Mouse (Mus musculus) midbrain, embryonic 14.5 days (tissue): ENCODE measurements at regions not wholly inside any gene's neighbourhood (a gene's known extent, or its start where the extent isn't known, plus 50 kb on each side); places are given as distances from the start of the nearest gene placed in this dataset.

Experiments used
- ATAC-seq: fragments of 200-750 bp; cut with Nextera tagmentation; 2 replicates; pipeline ENCODE4 v1.8.0; 2017; ENCODE audit warnings: moderate number of reproducible peaks, moderate library complexity; ENCODE audit not compliant: low FRiP score, low TSS enrichment
- DNase-seq: peaks from one replicate; pipeline ENCODE4 v3.0.0-alpha.2; 2015
- H3K27ac ChIP-seq: fragments of 300-500 bp; sonication (generic); replicated peaks from 2 replicates; pipeline ENCODE4 v1.5.1; 2014; ENCODE audit warnings: mild to moderate bottlenecking, low read depth, low read length, moderate library complexity
- H3K27me3 ChIP-seq: fragments of 300-500 bp; sonication (generic); 2 replicates; pipeline ENCODE4 v1.6.1; 2014; ENCODE audit warnings: low read length, control low read depth, mixed read lengths; ENCODE audit not compliant: control insufficient read depth, insufficient read depth
- H3K36me3 ChIP-seq: fragments of 300-500 bp; sonication (generic); 2 replicates; pipeline ENCODE4 v1.6.1; 2014; ENCODE audit warnings: low read length, control low read depth; ENCODE audit not compliant: control insufficient read depth, insufficient read depth
- H3K4me1 ChIP-seq: fragments of 300-500 bp; sonication (generic); 2 replicates; pipeline ENCODE4 v1.6.1; 2014; ENCODE audit warnings: mild to moderate bottlenecking, antibody characterized with exemption, low read length, control low read depth; ENCODE audit not compliant: control insufficient read depth, insufficient read depth
- H3K4me2 ChIP-seq: fragments of 300-500 bp; sonication (generic); 2 replicates; pipeline ENCODE4 v1.6.1; 2014; ENCODE audit warnings: mild to moderate bottlenecking, low read length, moderate library complexity
- H3K4me3 ChIP-seq: fragments of 300-500 bp; sonication (generic); replicated peaks from 2 replicates; pipeline ENCODE4 v1.5.1; 2014; ENCODE audit warnings: low read depth, low read length
- H3K9ac ChIP-seq: fragments of 300-500 bp; sonication (generic); replicated peaks from 2 replicates; pipeline ENCODE4 v1.6.1; 2014; ENCODE audit warnings: mild to moderate bottlenecking, low read length, moderate library complexity
- H3K9me3 ChIP-seq: fragments of 300-500 bp; sonication (generic); 2 replicates; pipeline ENCODE4 v1.6.1; 2016; ENCODE audit warnings: low read length, control low read depth, mixed read lengths; ENCODE audit not compliant: control insufficient read depth
- WGBS: fragments of 180-500 bp; shearing (Covaris S2); extraction: QIAGEN DNeasy Blood & Tissue Kit; methylation state at CpG from one replicate; pipeline ENCODE4 v1.1.7; 2014; 5-methylcytosine and 5-hydroxymethylcytosine counted together
- microRNA-seq: library from miRNA; unstranded; fragments of <30 nt; microRNA quantifications from one replicate; pipeline ENCODE4, GENCODE M21; 2016

DNA sequence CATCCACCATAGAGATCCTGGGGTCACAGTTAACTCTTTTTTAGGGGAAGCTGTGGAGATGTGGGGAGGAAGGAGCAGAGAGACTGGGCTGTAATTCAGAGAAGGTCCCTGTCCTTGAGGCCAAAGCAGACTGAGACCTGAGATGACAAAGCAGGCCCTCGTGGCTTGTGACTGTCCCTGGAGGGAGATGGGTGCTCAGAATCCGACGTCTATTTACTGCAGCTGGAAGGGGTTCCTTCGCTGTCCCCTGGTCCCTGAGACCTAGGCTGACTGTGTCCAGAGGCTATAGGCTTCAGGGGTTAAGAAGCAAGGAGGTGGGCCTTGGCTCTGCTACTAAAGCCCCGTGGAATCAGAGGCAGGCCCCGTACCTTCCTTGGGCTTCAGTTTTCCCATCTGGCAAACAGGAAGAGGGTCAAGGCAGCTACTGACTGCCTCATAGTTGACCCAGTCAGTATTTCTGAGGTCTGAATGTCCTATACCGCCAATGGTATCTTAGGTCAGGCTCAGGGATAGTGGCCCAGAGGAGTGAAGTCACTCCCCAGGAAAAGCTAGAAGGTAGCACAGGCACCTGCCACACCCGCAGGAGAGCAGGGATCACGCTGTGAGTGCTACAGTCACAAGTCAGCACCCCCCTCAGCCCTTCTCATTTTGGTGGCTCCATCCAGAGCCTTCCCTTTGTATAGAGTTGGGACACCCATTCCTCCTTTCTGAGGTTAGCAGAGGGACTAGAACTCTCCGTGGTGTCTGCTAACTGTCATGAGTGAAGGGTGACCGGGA is 65.2 kb downstream of the Cstad start:
- Histone ChIP-seq H3K4me2 (0 out of 2 replicates have a peak overlapping the region, but pooled peaks have one; percentile 7), H3K4me3 (no peak overlapping the region), H3K27me3 (no peaks in the 10 kb centered on the region), H3K9me3 (no peaks in the 10 kb centered on the region), H3K9ac (0 out of 2 replicates have a peak overlapping the region, but pooled peaks have one; percentile 51), H3K4me1 (peaks cover 63% of the 10 kb centered on the region), H3K27ac (peak overlapping the region; percentile 100), H3K36me3 (no peaks in the 10 kb centered on the region)
- ATAC-seq (no peak), DNase-seq (no peak)
- 23% methylated on average over 11 of the region's 11 CpGs for WGBS

DNA sequence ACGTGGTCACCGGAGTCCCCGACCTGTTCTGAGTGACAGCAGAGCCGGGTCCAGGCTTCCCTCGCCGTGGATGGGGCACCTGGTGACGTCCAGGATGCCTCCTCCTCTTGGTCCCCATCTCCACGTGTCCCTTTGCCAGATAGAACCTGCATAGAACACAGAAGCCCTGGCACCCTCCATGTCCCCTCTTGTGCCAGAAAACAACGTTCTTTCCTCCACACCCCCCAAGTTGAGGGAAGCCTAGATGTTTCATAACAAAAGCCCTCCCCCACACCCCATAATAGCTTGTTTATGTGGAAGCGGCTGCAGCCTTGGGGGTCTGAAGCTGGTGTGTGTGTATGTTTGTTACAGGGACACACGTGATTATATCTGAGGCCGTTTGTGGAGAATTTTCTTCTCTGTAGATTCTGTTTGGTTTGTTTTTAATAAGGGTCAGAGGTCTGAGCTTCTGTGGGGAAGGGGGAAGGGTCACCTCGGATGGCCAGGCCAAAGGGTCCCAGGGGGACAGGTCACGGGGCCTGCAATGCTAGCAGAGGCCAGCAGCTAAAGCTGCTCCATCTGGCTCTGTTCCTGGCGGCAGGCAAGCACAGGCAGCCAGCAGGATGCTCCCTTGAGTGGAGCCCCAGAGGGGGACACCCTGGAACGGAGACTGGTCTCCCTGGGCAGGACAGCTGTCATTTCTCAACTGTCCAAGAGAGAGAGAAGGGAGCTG is 64.2 kb downstream of the Cstad start:
- peak; percentile 3 for ATAC-seq
- peak; percentile 81 for DNase-seq
- Histone ChIP-seq H3K4me3 (no peak overlapping the region), H3K4me1 (peaks cover 72% of the 10 kb centered on the region), H3K4me2 (peak overlapping the region; percentile 63), H3K36me3 (no peaks in the 10 kb centered on the region), H3K27ac (peak overlapping the region; percentile 100), H3K9ac (peak overlapping the region; percentile 51; the same call in 1 of the 2 replicates), H3K9me3 (no peaks in the 10 kb centered on the region), H3K27me3 (no peaks in the 10 kb centered on the region)
- whole genome bisulfite sequencing: 1% methylated on average over 16 of the region's 16 CpGs

Small RNA genes lying in the stretch of these regions (microRNA-seq; reads per million reads assigned to microRNA genes)
- gene Mir3089: 1.2 reads per million
